Mouse (Mus musculus): ENCODE results near the gene Map2k3. TPM values are rescaled to one million over a fixed set of nuclear protein-coding genes. Genes with fewer than 3 reads are reported as not detected.
A peak's percentile ranks its signal among the peaks of the same experiment; 100 is the strongest.
"Not testable (repeated sequence)": the region's sequence is repeated elsewhere in the genome, so short reads cannot be mapped to it uniquely, and the experiment has no call there.

Gene Map2k3
- 70.5 and 73.5 TPM in 2 replicates for polyA plus RNA-seq (2015; fragmentation: Nextera tagmentation; extraction: Ambion mirVana)

DNA sequence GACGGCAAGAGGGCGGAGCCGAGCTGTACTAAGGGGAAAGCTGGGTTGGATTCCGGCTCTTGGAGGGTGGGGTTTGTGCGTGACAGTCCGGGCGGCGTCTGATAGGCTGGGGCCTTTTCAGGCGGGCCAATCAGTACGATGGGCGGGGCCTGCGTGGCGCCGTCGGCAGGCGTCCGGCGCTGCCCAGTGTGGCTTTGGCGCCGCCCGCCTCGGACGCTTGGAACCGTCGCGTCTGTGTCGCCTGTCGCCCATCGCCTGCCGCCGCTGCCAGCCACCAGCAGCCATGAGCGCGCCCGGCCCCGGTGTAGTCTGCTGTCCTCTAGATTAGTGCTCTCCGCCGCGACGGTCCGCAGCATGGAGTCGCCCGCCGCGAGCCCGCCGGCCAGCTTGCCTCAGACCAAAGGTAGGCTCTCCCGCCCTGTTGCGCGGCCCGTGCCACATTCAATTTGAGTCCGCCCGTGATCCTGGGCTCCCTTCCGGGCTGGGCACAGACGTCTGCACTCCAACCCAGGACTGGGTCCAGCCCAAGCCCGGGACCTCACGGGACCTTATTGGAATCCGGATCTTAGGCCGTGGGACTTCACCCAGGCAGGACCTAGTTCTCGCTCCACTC lies at the start of gene Map2k3:
Gene Map2k3 (plus strand): TSS at position 165 of the 613 bp plus-strand sequence.
- peak; percentile 94 for DNase-seq (ENCODE audit: low spot score)

DNA sequence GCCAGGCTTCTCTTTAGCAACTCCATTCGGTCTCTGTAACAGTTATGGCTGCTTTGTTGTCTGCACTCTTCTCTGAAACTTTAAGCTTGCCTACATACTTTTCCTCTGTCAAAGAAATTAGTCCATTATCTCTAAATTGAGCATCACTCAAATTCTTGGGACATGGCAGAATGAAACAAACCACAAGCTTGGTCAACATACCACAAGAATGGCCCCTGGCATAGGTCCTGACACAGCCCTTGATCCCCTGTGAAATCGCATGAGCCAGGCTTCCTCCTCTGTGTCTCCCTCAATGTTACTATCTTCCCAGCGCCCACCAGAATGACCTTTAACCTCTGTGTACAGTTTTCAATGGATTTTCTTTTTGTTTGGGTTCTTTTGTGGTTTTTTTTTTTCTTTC lies 49.4 kb upstream of the Map2k3 start:
- no peak for DNase-seq (ENCODE audit: low spot score)

DNA sequence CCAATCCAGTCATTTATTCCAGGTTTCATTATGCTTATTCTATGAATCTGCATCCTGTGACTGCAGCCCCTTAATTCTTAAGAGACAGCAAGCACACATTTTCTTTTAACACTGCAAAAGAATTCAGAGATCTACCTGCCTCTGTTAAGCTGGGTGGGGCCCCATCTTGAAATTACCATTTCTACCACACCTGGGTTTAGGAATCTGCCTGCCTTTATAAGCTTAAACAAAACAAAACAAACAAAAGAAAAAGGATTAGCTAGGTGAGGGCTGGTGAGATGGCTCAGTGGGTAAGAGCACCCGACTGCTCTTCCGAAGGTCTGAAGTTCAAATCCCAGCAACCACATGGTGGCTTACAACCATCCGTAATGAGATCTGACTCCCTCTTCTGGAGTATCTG lies 44.8 kb upstream of the Map2k3 start:
- DNase-seq (ENCODE audit: low spot score) = not testable (repeated sequence)

DNA sequence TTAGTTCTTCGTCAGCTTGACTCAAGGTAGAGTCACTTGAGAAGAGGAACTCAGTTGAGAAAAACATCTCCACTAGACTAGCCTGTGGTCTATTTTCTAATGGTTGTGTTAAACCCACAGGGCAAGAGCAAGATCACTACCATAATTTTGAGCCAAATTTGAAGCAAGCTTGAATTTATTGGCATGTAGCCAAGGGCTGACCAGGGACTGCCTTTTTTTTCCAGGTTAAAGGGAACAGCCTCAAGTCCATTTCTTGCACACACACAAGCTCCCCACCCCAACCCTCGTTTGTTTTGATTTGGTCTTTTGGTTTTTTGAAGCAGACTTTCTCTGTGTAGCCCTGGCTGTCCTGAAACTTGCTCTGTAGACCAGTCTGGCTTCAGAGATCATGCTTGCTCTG lies 42.0 kb upstream of the Map2k3 start:
- DNase-seq (ENCODE audit: low spot score) = no peak

DNA sequence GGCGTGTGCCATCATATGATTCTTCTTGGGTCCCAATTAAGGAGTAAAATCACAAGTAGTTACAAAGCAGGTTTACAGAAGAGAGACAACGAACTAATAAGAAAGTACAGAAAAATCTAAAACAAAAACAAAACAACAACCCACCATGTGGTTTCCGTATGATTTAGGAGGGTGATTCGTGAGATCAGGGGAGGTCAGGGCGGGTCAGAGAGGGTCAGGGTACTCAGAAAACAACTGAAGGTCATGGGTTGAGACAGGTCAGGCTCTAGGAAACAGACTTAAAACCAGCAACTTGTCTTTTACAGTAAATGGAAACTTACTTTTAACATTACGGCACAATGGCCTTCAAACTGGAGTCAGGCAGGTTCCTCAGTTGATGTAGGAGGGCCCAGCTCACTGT lies 41.5 kb upstream of the Map2k3 start:
- DNase-seq (ENCODE audit: low spot score) = no peak

DNA sequence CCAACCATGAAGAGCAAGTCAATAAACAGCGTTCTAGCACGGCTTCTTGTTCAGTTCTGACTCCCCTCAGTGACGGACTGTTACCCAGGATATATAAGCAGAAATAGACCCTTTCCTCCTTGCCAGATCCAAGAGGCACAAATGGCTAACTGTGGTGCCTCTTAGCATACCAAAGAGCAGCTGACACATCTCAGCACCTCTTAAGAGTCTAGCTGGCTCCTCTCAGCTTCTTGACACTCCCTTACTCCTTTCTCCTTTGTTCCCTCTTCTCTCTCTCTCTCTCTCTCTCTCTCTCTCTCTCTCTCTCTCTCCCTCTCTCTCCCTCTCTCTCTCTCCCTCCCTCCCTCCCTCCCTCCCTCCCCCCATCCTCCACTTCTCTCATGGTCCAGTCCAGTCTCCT lies 41.1 kb upstream of the Map2k3 start:
- DNase-seq (ENCODE audit: low spot score) = no peak

DNA sequence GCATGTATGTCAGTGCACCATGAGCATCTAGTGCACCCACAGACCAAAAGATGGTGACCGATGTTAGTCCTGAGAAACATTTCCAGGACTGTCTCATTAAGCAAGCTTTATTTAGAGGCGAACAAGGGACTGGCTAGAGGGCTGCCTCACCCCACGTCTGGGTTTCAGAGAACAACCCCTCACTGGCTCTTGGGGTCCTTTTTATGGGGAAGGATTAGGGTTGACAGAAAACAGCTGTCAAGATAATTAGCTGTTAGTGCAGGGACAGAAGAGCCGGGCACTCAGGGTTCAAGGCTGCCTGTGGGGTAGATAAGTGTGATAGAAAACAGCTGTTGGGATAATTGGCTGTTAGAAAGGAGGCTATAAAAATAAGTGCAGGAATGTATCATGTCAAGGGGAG lies 35.9 kb upstream of the Map2k3 start:
- no peak for DNase-seq (ENCODE audit: low spot score)

DNA sequence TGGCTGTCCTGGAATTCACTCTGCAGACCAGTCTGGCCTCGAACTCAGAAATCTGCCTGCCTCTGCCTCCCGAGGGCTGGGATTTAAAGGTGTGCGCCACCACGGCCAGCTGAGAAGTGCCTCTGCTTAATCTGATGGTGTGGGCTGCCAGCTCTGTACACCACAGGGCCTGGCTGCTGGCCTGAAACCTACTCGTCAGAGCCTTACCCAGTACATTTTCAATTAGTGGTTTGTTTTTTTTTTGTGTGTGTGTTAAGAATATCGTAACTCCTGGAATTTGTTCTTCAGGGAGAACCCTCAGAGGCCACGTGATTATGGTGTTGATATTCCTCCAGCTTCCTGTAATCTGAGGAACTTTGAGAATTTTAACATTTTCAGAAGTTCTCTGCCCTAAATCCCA lies 29.8 kb upstream of the Map2k3 start:
- DNase-seq (ENCODE audit: low spot score) = no peak

DNA sequence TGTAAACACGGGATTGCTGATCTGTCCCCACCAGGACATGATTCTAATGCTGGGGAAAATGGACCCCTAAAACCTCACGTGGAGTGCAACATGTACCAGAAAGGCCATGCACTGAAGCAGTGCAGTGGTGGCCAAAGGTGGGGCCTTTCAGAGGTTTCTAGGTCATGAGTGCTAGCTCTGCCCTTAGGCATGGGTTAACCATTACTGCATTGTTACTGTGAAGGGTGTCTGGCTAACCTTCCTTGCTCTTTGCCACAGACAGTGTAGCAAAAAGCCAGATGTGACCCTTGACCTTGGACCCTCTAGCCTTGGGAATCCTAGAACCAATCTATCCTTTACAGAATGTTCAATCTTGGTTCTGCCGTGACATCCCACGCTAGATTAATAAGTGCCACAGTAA lies 29.3 kb upstream of the Map2k3 start:
- DNase-seq (ENCODE audit: low spot score) = no peak

DNA sequence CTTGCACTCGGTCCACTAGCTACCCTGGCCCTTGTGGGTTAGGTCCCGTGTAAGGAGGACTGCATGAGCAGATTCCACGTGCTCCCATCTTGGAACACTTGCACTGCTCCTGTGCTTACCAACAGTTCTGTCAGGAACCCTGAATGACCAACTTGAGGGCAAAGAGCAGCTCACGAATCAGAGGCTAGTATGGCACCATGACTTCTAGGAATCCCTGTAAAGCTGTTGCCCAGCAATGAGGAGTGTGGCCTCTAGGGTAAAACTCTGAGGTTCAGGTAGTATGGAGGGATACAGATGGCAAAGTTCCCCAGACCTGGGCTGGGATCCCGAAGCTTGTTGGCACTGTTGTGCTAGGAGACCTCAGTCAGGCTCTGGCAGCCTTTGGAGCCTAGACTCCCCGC lies 28.2 kb upstream of the Map2k3 start:
- no peak for DNase-seq (ENCODE audit: low spot score)

DNA sequence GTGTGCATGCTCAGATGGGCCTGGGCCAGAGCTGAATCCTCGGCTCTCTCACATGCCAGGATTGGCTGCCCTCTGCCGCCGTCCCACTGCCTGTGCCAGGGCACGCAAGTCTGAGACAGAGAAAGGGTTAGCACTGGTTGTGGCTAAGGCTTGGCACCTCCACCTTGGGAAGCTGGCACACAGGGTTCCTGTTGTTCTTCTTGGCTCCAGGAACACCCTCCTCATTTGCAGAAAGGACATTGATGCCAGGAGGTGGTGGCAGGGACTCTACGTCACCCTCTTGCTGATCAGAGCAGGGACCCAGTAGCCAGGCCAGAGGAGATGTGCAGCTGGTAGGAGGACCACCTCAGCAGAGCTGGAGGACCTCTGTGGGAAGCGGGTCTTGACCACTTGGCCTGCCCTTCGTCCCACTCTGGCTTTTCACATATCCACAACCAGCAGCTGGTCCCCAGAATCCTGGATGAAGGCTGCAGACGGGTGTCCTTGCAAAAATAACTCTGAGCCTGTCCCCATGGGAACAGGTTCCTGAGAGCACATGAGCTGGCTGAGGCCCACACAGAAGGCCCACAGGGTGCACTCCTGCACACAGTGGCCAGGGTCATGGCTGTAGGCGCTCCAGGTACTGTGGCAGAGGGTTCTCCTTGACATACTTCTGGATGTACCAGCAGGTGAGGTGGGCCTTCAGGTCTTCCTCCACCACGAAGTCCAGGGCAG lies 26.3 kb upstream of the Map2k3 start:
- DNase-seq (ENCODE audit: low spot score) = no peak

DNA sequence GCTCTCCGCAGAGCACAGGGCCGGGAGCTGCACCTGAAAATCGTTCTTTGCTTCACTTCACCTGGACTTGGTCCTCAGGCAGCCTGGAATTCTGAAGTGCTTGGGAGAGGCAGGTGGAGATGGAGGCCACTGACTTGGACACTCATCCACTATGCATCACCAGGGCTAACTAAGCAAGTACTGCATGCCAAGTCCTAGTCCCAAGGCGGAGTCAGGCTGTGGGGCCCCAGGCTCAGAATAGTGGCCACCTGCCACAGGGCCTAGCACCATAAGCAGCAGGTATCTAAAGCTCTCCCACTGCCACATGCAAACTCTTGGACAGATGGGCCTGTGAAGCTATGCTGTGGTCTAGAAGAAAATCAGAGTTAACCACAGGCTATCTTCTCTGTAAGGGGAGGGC lies 25.4 kb upstream of the Map2k3 start:
- no peak for DNase-seq (ENCODE audit: low spot score)

DNA sequence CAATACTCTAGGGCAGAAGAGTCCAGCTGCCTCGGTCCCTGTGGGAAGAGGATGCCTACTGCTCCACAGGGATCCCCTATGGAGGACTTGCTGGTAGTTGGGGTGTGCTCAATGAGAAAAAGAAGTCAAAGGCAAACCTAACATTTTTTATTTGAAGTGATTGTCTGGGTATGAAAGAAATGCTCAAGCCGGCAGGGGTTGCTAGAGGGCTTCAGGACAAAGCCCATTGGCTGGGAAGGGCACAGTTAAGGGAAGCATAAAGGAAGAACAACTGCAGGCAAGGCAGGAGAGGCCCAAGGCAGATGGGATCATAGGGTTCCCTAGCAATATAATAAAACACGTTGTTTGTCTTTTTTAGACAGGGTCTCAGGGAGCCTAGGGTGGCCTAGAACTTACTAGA lies 23.8 kb upstream of the Map2k3 start:
- DNase-seq (ENCODE audit: low spot score) = no peak

DNA sequence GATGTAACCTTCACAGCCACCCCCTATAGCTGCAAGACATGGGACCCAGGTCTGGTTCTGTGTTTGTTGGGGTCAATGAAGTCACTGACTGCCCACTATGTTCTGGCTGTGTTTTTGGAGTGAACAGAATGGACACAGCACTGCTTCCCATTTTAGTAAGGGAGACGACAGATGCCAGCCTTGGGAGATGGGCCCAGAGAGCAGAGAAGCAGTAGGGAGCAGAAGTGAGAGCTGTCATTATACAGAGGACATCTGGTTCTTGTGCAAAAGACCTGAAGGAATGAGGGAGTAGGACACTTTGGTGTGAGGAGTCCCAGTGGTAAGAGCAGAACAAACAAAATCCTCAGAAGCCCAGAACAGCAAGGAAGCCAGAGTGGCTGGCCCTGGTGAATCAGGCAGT lies 22.2 kb upstream of the Map2k3 start:
- no peak for DNase-seq (ENCODE audit: low spot score)

DNA sequence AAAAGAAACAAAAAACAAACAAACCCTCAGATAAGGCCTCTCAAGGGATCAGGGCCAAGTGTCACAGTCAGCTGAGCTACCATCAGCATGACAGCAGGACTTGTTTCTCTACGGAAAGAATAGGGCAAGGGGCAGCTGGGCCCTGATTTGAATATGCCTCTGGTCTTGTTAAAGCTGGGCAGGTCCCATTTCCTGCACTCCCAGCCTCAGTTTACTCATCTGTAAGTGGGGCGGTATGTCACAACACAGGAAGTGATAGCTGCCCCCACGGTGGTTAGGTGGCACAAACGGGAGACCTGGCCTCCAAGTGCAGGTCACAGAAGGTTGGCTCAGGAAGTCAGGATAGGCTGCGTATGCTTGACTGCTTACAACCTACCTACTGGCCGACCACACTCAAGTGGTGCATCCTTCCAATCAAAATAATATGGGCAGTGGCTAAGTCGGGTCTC lies 19.3 kb upstream of the Map2k3 start:
- peak; percentile 14 for DNase-seq (ENCODE audit: low spot score)

DNA sequence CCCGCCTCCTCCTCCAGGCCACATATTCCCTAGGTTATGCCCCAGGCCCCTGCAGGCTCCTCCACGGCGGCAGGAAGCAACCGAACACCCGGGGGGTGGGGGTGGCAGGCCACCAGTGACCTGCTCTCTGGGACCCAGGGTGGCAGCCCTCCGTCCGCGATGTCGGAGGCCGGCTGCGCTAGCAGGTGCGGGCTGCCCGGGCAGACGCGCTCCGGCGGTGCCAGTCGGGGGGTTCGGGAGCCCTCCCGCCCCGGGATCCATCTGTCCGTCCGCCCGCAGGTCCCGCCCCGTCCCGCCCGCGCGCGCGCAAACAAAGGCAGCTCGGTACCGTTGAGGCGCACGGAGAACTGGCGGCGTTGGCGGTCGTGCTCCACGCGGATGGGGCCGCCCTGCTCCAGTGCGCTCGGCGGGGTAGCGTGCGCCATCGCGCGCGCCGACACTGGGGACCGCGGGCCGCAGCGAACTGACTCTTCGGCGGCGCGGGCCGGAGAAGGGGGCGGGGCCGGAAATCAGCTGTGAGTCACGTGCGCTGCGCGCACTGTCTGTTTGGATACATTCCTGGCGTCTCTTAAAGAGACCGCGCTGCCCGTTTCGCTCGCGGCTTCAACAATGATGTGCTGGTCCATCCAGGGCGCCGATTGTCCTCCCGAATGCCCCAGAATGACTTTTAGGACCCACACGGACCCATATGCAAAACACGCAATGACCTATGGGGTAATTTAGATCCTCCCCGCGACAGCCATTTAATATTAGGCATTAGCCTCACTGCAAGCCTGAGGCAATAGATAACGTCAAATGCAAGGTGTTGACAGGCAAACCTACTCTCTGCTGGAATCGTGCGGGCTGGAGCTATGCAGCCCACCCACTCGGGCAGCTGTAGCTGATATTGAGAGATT lies 18.3 kb upstream of the Map2k3 start:
- DNase-seq (ENCODE audit: low spot score) = peak; percentile 86

DNA sequence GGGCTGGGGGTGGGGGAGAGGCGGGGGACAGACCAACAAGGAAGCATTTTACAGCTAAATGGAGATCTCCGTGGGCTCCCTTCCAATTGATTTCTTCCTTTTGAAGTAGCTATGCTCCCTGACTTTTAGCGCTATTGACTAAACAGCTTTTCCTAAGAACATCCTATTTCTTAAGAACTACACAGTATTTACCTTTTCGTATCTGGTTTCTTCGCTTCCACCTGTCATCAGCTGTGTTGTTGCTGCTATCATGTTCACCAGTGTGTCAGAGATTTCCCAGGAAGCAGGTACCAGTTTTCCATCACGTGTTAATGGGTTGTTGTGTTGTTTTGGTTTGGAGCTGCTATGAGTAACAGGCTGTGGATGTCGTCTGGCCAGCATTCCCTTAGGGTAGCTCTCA lies 17.3 kb upstream of the Map2k3 start, which contains the start of gene Natd1:
Gene Natd1 (minus strand): TSS at position 260 of the 400 bp plus-strand sequence.
- DNase-seq (ENCODE audit: low spot score) = no peak

DNA sequence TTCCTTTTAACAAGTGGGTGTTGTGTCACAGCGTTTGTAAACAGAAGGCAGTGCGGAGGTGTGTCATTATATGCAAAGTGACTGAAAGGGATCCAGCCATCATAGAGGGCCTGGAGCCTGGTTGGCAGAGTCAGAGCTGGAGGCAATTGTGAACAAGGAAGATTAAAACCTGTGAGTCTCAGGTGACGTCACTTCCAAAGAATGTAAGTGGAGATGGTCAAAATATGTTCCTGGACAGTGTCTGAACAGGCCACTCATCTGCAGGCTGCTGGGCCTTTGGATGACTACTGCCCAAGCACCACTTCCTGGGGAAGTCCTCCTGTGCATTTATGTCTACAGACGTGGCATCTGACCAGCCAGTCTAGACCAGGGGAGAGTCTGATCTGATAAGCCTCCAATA lies 16.6 kb upstream of the Map2k3 start:
- no peak for DNase-seq (ENCODE audit: low spot score)

DNA sequence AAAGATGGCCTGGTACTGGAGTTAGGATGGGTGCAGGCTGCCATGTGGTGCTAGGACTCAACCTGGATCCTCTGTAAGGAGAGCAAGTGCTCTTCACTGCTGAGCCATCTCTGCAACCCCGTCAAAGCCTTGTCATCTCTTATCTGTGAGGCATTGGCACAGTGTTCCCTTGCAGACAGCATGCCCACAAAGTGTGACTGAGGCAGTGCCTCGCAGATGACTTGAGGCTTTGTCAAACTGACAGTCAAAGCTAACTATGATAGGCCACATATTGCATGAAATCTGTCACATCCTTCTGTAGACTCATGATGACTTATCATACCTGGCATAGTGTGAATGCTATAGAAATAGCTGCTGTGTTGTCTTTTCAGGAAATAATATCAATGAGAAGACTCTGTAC lies 11.8 kb upstream of the Map2k3 start:
- DNase-seq (ENCODE audit: low spot score) = no peak

DNA sequence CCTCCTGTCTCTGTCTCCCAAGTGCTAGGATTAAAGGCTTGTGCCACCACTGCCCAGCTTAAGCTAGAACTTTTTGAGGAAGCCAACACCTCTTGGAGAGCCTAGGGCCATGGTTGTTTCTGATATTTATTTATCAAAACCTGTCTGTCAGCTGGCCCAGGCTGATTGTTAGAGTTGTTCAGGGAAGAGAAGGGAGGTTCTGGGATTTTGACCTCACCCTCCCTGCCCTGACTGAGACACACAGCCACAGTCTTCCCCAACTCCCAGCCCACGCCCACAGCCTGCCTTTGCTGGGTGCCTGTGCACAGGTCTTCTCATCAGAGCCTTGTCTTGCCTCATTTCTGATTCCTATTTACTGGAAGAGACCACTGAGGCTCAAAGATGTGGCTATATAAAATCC lies 9.6 kb upstream of the Map2k3 start:
- DNase-seq (ENCODE audit: low spot score) = no peak

DNA sequence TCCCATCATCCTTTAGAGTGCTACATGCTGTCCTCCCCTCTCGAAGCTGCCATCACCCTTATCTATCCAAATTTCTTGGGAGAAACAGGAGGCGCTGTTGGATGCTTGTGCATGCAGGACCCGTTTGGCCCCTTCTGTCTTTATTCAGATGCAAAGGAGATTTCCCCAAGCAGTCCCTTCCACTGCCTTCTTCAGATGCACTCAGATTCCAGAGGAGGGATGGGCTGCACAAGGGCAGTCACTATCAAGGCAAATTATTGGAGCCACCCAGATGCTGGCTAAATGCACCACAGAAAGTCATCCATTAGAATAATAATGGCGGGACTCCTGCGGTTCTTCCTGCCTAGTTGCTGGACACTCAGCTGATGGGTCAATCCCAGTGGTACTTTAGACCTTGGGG lies 8.9 kb upstream of the Map2k3 start:
- no peak for DNase-seq (ENCODE audit: low spot score)

DNA sequence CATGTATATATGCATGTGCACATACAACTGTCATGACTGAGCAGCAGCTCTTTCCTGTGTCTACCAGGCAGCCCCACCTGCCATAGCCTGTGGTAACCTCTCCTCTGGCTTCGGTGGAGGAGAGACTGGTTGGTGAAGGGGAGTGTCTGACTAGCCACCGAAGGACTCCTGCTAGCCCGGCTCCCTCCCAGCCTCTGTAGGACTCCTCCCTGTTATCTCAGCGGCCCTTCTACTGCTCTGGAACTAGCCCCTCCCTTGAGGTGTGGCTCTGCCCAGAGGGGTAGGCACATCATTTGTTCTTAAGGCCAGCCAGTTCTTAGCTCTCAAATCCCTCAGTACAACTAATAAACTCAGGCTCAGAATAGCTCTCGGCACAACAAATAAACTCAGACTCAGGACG lies 7.3 kb upstream of the Map2k3 start:
- no peak for DNase-seq (ENCODE audit: low spot score)
